Mouse (Mus musculus) thymus, postnatal 25 days (tissue): Measurements from ENCODE around the gene Slc16a9.
"Not testable (repeated sequence)": the region's sequence is repeated elsewhere in the genome, so short reads cannot be mapped to it uniquely, and the experiment has no call there.

Experiments used
- DNase-seq: peaks from one replicate; pipeline ENCODE4 v3.0.0; 2022

Slc16a9 gene

GRCm38 (mm10) chr10:70244921-70245558 is at the start of gene Slc16a9:
TSS of gene Slc16a9 (plus strand) at chr10:70245100.
- DNase-seq = no peak

GRCm38 (mm10) chr10:70195279-70195678 is 49.6 kb upstream of the Slc16a9 start:
- DNase-seq = no peak

GRCm38 (mm10) chr10:70195786-70196185 is 49.1 kb upstream of the Slc16a9 start:
- no peak for DNase-seq

- DNase-seq = no peak
Measured at GRCm38 (mm10) chr10:70196666-70197065, 48.2 kb upstream of the Slc16a9 start.

- no peak for DNase-seq
Measured at GRCm38 (mm10) chr10:70197601-70198000, 47.3 kb upstream of the Slc16a9 start.

- DNase-seq = no peak
Measured at GRCm38 (mm10) chr10:70198012-70198411, 46.9 kb upstream of the Slc16a9 start.

- no peak for DNase-seq
Measured at GRCm38 (mm10) chr10:70198951-70199463, 45.9 kb upstream of the Slc16a9 start.

- no peak for DNase-seq
Measured at GRCm38 (mm10) chr10:70199466-70200210, 45.3 kb upstream of the Slc16a9 start.

GRCm38 (mm10) chr10:70200889-70201500 is 43.9 kb upstream of the Slc16a9 start:
- DNase-seq = no peak

GRCm38 (mm10) chr10:70204505-70205399 is 40.1 kb upstream of the Slc16a9 start, which contains the start of gene Mrln:
TSS of gene Mrln (plus strand) at chr10:70204664.
- no peak for DNase-seq

- no peak for DNase-seq
Measured at GRCm38 (mm10) chr10:70211281-70211680, 33.6 kb upstream of the Slc16a9 start.

- no peak for DNase-seq
Measured at GRCm38 (mm10) chr10:70220971-70221370, 23.9 kb upstream of the Slc16a9 start.

GRCm38 (mm10) chr10:70222231-70222630 is 22.7 kb upstream of the Slc16a9 start:
- not testable (repeated sequence) for DNase-seq

GRCm38 (mm10) chr10:70224571-70224970 is 20.3 kb upstream of the Slc16a9 start:
- no peak for DNase-seq

- no peak for DNase-seq
Measured at GRCm38 (mm10) chr10:70225760-70226159, 19.1 kb upstream of the Slc16a9 start.

- DNase-seq = no peak
Measured at GRCm38 (mm10) chr10:70226608-70227007, 18.3 kb upstream of the Slc16a9 start.

GRCm38 (mm10) chr10:70230352-70230751 is 14.5 kb upstream of the Slc16a9 start:
- DNase-seq = no peak

- no peak for DNase-seq
Measured at GRCm38 (mm10) chr10:70237936-70238335, 7.0 kb upstream of the Slc16a9 start.

- no peak for DNase-seq
Measured at GRCm38 (mm10) chr10:70242751-70243444, 2.0 kb upstream of the Slc16a9 start.

GRCm38 (mm10) chr10:70245559-70245945 is 652 bp downstream of the Slc16a9 start:
- no peak for DNase-seq

GRCm38 (mm10) chr10:70246076-70246475 is 1.2 kb downstream of the Slc16a9 start:
- no peak for DNase-seq

- no peak for DNase-seq
Measured at GRCm38 (mm10) chr10:70250354-70250753, 5.5 kb downstream of the Slc16a9 start.
